Mouse (Mus musculus): Measurements from ENCODE around the gene Ncbp3. TPM values are rescaled to one million over a fixed set of nuclear protein-coding genes. Genes with fewer than 3 reads are reported as not detected.

Gene Ncbp3
- 9.3 and 9.6 TPM in 2 replicates for total RNA-seq (2012; rRNA removed)
- polyA plus RNA-seq (2012; ENCODE audit: insufficient read depth in 1 of 2, insufficient read length in 2 of 2, low read depth in 1 of 2, low replicate concordance in 2 of 2, missing spikeins in 1 of 2), result 1 to 10 TPM in 1 of 2 experiments, not detected in 1; 8.4 TPM

DNA sequence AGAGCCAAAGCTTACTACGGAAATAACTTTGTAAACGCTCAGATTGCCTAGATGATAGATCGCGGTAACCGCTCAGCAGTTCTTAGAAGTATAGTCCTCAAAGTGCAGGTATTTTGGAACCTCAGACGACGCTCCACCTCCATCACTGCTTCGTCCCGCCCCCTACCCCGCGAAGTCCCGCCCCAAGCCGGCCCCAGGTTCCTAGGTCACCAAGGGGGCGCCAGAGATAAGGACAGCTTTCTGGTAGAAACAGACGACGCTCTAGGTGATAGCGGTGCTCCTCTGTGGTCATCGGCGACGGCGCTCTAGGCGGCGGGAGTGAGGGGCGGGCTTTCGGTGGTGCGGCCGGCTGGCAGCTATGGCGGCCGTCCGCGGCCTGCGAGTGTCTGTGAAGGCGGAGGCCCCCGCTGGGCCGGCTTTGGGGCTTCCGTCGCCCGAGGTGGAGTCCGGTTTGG is at the start of gene Ncbp3:
Ncbp3 (plus strand) TSS at position 242 of the 455 bp plus-strand sequence.
- Histone ChIP-seq H3K4me1 (ENCODE audit: control insufficient read depth in 1 of 2, insufficient read depth in 2 of 2, low read length in 2 of 2) (peaks cover 6 to 15% of the 10 kb centered on the region in 2 experiments), H3K36me3 (ENCODE audit: control insufficient read depth in 1 of 2, insufficient read depth in 2 of 2, low read length in 2 of 2) (peaks cover 5 to 16% of the 10 kb centered on the region in 2 experiments; a peak in 3 of 4 replicates), H3K9ac (ENCODE audit: control insufficient read depth, low read depth, low read length, poor library complexity, severe bottlenecking) (peak within 1 kb of the TSS; percentile 92), H3K79me2 (ENCODE audit: control insufficient read depth, insufficient read depth, low read length, poor library complexity) (peaks cover 16% of the 10 kb centered on the region), H3K9me3 (replicated peaks; ENCODE audit: insufficient read depth, low read length) (no peaks in the 10 kb centered on the region), H3K27me3 (ENCODE audit: control insufficient read depth in 1 of 2, insufficient read depth in 2 of 2, low read length in 2 of 2) (no peaks in the 10 kb centered on the region), H3K4me3 (ENCODE audit: control insufficient read depth in 1 of 2, insufficient read depth in 1 of 2, low read depth in 2 of 2, low read length in 2 of 2) (peak within 1 kb of the TSS; percentile 81 to 88), H3K27ac (ENCODE audit: control insufficient read depth, low read depth, low read length) (peak within 1 kb of the TSS; percentile 73)
- peak; percentile 99 for DNase-seq (ENCODE audit: low read depth, low spot score)
- TF ChIP-seq TAL1 (IDR thresholded peaks at IDR 0.05; ENCODE audit: low read length), result 0 out of 2 replicates have a peak, but pooled peaks have one; percentile 13
- TF ChIP-seq POLR2A (IDR thresholded peaks at IDR 0.05; ENCODE audit: control insufficient read depth in 1 of 2, insufficient read depth in 1 of 2, low read depth in 1 of 2, low read length in 2 of 2, poor library complexity in 1 of 2), result peak; percentile 90 to 92
- no peak for TF ChIP-seq ZC3H11A (IDR thresholded peaks at IDR 0.05; ENCODE audit: low read depth, low read length)
- no peak; the same call in 1 of the 2 replicates for TF ChIP-seq KAT2A (conservative IDR thresholded peaks at IDR 0.05; ENCODE audit: low read depth, low read length)
- no peak for TF ChIP-seq USF2 (IDR thresholded peaks at IDR 0.05; ENCODE audit: borderline replicate concordance in 1 of 2, insufficient read depth in 1 of 2, low read depth in 1 of 2, low read length in 2 of 2)
- TF ChIP-seq CHD2 (IDR thresholded peaks at IDR 0.05; ENCODE audit: low read length), result no peak
- TF ChIP-seq NRF1 (IDR thresholded peaks at IDR 0.05; ENCODE audit: insufficient read depth, low read depth, low read length, poor library complexity, severe bottlenecking), result no peak
- no peak for TF ChIP-seq MYC (IDR thresholded peaks at IDR 0.05; ENCODE audit: low read depth, low read length)
- 0 out of 2 replicates have a peak, but pooled peaks have one; percentile 30 for TF ChIP-seq MAX (IDR thresholded peaks at IDR 0.05; ENCODE audit: low read length)
- TF ChIP-seq RAD21 (IDR thresholded peaks at IDR 0.05; ENCODE audit: low read depth, low read length), result no peak
- peak; percentile 82 for TF ChIP-seq ETS1 (IDR thresholded peaks at IDR 0.05; ENCODE audit: low read depth, low read length)
- peak; percentile 25; the same call in 1 of the 2 replicates for TF ChIP-seq SMC3 (IDR thresholded peaks at IDR 0.05; ENCODE audit: low read depth, low read length)
- peak; percentile 88 for TF ChIP-seq MXI1 (IDR thresholded peaks at IDR 0.05; ENCODE audit: low read depth, low read length)
- 0 out of 2 replicates have a peak, but pooled peaks have one; percentile 70 for TF ChIP-seq UBTF (IDR thresholded peaks at IDR 0.05; ENCODE audit: borderline replicate concordance, insufficient read depth, low read depth, low read length)
- no peak for TF ChIP-seq E2F4 (IDR thresholded peaks at IDR 0.05; ENCODE audit: borderline replicate concordance, low read depth, low read length)
- TF ChIP-seq CTCF (IDR thresholded peaks at IDR 0.05 in 2 of 3, conservative IDR thresholded peaks at IDR 0.05 in 1 of 3; ENCODE audit: control insufficient read depth in 1 of 3, insufficient read depth in 1 of 3, low read depth in 2 of 3, low read length in 3 of 3, poor library complexity in 1 of 3, severe bottlenecking in 1 of 3), result peak; percentile 36 to 95 (median 85); a peak in 5 of 6 replicates
- peak; percentile 82 for TF ChIP-seq ELF1 (IDR thresholded peaks at IDR 0.05; ENCODE audit: low read depth, low read length)
- TF ChIP-seq RCOR1 (IDR thresholded peaks at IDR 0.05; ENCODE audit: low read depth, low read length), result peak; percentile 32; the same call in 1 of the 2 replicates
- peak; percentile 62 for TF ChIP-seq GATA1 (IDR thresholded peaks at IDR 0.05; ENCODE audit: low read depth, low read length)
- TF ChIP-seq POLR2AphosphoS5 (IDR thresholded peaks at IDR 0.05; ENCODE audit: borderline replicate concordance, low read depth, low read length), result no peak
- no peak for TF ChIP-seq ZNF384 (IDR thresholded peaks at IDR 0.05; ENCODE audit: low read depth, low read length)
- peak; percentile 98 for TF ChIP-seq SIN3A (IDR thresholded peaks at IDR 0.05; ENCODE audit: low read length)
- no peak for TF ChIP-seq CHD1 (IDR thresholded peaks at IDR 0.05; ENCODE audit: low read depth, low read length)
- TF ChIP-seq MAFK (IDR thresholded peaks at IDR 0.05; ENCODE audit: borderline replicate concordance, low read depth, low read length), result no peak
- peak; percentile 96; the same call in 1 of the 2 replicates for TF ChIP-seq GABPA (IDR thresholded peaks at IDR 0.05; ENCODE audit: low read depth, low read length)
- peak; percentile 88 for TF ChIP-seq TCF12 (IDR thresholded peaks at IDR 0.05; ENCODE audit: low read depth, low read length)
- TF ChIP-seq POLR2AphosphoS2 (IDR thresholded peaks at IDR 0.05; ENCODE audit: low read length), result peak; percentile 86
- no peak for TF ChIP-seq BHLHE40 (IDR thresholded peaks at IDR 0.05; ENCODE audit: borderline replicate concordance, low read depth, low read length)
- peak; percentile 53; the same call in 1 of the 2 replicates for TF ChIP-seq USF1 (IDR thresholded peaks at IDR 0.05; ENCODE audit: low read depth, low read length)
- no peak for TF ChIP-seq MEF2A (IDR thresholded peaks at IDR 0.05; ENCODE audit: extremely low read depth, insufficient replicate concordance, low read depth, low read length, poor library complexity, severe bottlenecking)
- TF ChIP-seq MYB (IDR thresholded peaks at IDR 0.05; ENCODE audit: low read depth, low read length), result no peak
- TF ChIP-seq HCFC1 (IDR thresholded peaks at IDR 0.05; ENCODE audit: low read depth, low read length), result peak; percentile 95
- TF ChIP-seq MAZ (IDR thresholded peaks at IDR 0.05; ENCODE audit: low read depth, low read length), result peak; percentile 94
- TF ChIP-seq NELFE (IDR thresholded peaks at IDR 0.05; ENCODE audit: low read depth, low read length), result peak; percentile 96
- peak in 1 of 2 experiments; percentile 56; a peak in 2 of 4 replicates for TF ChIP-seq EP300 (IDR thresholded peaks at IDR 0.05; ENCODE audit: low read depth in 1 of 2, low read length in 2 of 2)
- TF ChIP-seq JUND (IDR thresholded peaks at IDR 0.05; ENCODE audit: low read depth, low read length), result no peak

Measured in MEL (cell line).